Mouse (Mus musculus): ENCODE results near the gene Abhd12b. TPM values are rescaled to one million over a fixed set of nuclear protein-coding genes. Genes with fewer than 3 reads are reported as not detected.

Abhd12b gene
- polyA plus RNA-seq, 1 experiment from 2014 or later, result not detected

GRCm38 (mm10) chr12:70117146-70117545 lies 36.8 kb upstream of the Abhd12b start:
- Histone ChIP-seq H3K9me3 (no peaks in the 10 kb centered on the region), H3K27ac (no peak overlapping the region), H3K4me3 (replicated peaks) (no peak overlapping the region), H3K9ac (no peak overlapping the region), H3K4me1 (no peaks in the 10 kb centered on the region), H3K27me3 (replicated peaks) (no peaks in the 10 kb centered on the region), H3K36me3 (no peaks in the 10 kb centered on the region), H3K4me2 (no peak overlapping the region)
- WGBS, result 81% methylated on average over 10 of the region's 10 CpGs
- no peak for ATAC-seq (ENCODE audit: insufficient read depth, low FRiP score, low read depth)

DNA sequence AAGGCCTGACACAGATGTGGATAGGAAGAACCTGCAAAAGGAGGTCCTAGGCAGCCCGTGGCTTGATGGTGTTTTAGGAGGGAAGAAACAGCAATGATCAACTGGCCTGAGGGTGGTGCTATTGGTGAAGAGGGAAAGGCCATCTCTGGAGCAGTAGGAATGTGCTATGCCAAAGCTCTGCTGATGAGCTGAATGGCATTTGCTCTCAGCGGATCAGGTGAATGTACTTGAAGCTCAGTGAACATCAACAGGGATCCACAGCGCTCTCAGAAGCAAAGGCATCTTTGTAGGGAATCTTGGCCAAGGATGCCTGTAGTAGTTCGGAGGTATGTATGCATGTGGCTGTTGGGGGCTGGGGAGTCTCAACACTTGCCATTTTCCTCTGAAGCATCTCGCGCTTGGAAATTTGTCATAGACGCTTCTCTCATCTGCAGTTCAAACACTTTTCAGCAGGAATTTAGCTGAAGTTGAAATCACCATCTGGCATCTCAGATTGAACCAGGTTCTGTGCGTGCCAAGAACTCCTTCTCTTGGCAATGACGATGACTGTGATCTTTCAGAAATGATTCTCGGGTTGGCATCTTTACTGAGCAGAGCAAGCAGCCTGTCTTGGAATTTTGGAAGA lies 35.1 kb upstream of the Abhd12b start:
- H3K9me3 ChIP-seq, result no peaks in the 10 kb centered on the region
- H3K36me3 ChIP-seq, result no peaks in the 10 kb centered on the region
- no peaks in the 10 kb centered on the region for H3K27me3 ChIP-seq (replicated peaks)
- H3K4me1 ChIP-seq, result no peaks in the 10 kb centered on the region
- H3K4me2 ChIP-seq, result no peak overlapping the region
- H3K9ac ChIP-seq, result no peak overlapping the region
- ATAC-seq (ENCODE audit: insufficient read depth, low FRiP score, low read depth), result no peak
- no peak overlapping the region for H3K27ac ChIP-seq
- 86% methylated on average over 10 of the region's 10 CpGs for WGBS
- H3K4me3 ChIP-seq (replicated peaks), result no peak overlapping the region

- no peak overlapping the region for H3K4me3 ChIP-seq (replicated peaks)
- no peak overlapping the region for H3K9ac ChIP-seq
- no peaks in the 10 kb centered on the region for H3K36me3 ChIP-seq
- no peaks in the 10 kb centered on the region for H3K27me3 ChIP-seq (replicated peaks)
- no peak for ATAC-seq (ENCODE audit: insufficient read depth, low FRiP score, low read depth)
- no peaks in the 10 kb centered on the region for H3K9me3 ChIP-seq
- H3K27ac ChIP-seq, result no peak overlapping the region
- WGBS, result 41% methylated on average over 2 of the region's 2 CpGs
- H3K4me1 ChIP-seq, result no peaks in the 10 kb centered on the region
- H3K4me2 ChIP-seq, result no peak overlapping the region
Observed at GRCm38 (mm10) chr12:70119552-70119951, 34.4 kb upstream of the Abhd12b start.

GRCm38 (mm10) chr12:70126626-70127025 lies 27.3 kb upstream of the Abhd12b start:
- Histone ChIP-seq H3K9me3 (no peaks in the 10 kb centered on the region), H3K36me3 (no peaks in the 10 kb centered on the region), H3K9ac (no peak overlapping the region), H3K27ac (no peak overlapping the region), H3K27me3 (replicated peaks) (no peaks in the 10 kb centered on the region), H3K4me3 (replicated peaks) (no peak overlapping the region), H3K4me1 (no peaks in the 10 kb centered on the region), H3K4me2 (no peak overlapping the region)
- ATAC-seq (ENCODE audit: insufficient read depth, low FRiP score, low read depth), result no peak
- 66% methylated on average over 4 of the region's 4 CpGs for WGBS

DNA sequence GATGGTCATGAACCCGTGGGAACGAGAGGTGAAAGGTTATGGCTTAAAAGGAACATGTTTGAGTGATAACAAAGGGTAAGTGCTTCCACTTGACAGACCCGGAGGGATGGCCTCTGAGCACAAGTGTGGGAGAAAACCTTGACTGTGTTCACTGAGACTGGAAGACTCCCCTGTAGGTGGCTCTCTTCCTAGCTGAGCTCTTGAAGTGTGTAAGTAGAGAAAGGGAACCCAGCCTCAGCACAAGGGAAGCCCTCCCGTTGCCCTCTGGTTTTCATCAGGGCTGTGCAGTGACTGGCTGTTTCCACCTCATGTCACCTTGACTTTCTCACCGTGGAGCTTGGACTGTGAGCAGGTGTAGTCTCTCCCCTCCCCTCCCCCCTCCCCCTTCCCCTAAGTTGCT lies 24.8 kb upstream of the Abhd12b start:
- Histone ChIP-seq H3K9ac (no peak overlapping the region), H3K4me1 (no peaks in the 10 kb centered on the region), H3K27ac (no peak overlapping the region), H3K27me3 (replicated peaks) (no peaks in the 10 kb centered on the region), H3K36me3 (no peaks in the 10 kb centered on the region), H3K4me3 (replicated peaks) (no peak overlapping the region), H3K9me3 (no peaks in the 10 kb centered on the region), H3K4me2 (no peak overlapping the region)
- ATAC-seq (ENCODE audit: insufficient read depth, low FRiP score, low read depth), result no peak
- WGBS, result 47% methylated on average over 5 of the region's 5 CpGs

DNA sequence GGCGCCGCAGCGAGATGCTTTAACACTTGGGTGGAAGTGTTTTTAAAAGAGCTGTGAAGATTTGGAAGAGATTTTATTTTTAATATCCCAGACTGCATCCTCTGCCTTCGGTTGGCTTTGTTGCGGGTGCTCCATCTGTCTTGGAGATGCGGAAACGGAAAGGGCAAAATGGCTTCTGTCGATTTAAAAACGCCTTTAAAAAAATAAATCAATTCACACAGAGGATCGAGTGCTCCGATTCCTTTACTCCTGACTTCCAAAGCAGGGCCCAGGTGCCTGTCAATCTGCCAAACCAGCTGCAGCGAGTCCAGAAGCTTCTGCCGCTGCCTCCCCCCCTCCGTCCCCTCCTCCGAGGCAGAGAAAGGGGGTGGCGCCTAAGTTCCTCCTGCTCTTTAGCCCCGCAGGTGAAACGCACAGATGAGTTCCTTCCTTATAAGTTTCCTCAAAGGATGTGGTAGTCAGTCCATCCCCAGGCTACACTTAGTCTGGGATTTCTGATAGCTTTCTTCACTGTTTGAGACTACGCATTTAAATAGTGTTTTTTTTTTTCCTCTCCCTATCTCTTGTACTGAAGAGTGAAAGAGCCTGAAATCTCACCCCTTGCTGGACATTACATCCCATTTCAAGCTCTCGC lies 22.8 kb upstream of the Abhd12b start:
- H3K27ac ChIP-seq, result no peak overlapping the region
- no peaks in the 10 kb centered on the region for H3K36me3 ChIP-seq
- H3K4me2 ChIP-seq, result peak overlapping the region; percentile 49
- no peaks in the 10 kb centered on the region for H3K27me3 ChIP-seq (replicated peaks)
- H3K9ac ChIP-seq, result no peak overlapping the region
- H3K4me1 ChIP-seq, result peaks cover 4% of the 10 kb centered on the region; the same call in 1 of the 2 replicates
- H3K9me3 ChIP-seq, result no peaks in the 10 kb centered on the region
- 39% methylated on average over 20 of the region's 20 CpGs for WGBS
- H3K4me3 ChIP-seq (replicated peaks), result peak overlapping the region; percentile 26; the same call in 1 of the 2 replicates
- ATAC-seq (ENCODE audit: insufficient read depth, low FRiP score, low read depth), result no peak

DNA sequence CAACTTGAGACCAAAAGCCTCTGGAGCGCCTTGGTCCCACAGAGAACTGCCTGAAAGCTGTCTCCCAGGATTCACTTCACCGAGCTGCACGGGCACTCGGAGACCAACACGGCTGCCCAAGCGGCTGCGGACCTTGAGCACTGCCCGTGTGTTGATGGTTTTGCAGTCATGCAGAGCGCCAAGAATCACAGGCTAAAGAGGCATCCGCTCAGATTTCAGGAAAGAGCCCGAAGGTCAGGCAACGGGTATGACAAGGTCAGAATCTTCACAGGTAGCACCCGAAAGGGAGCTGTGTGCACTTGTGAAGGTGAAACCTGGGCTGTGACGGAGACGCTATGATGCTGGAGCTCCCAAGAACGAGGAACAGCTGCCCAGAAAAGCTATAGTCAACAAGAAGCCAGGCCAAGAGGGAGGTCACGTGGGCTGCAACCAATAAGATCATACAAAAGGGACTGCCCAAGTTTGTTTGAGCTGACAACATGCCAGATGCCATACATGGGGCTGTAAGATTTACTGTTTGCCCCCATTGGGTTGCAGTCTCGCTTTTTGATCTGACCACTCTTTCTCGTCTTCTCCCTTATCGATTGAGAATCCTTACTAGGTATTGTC lies 19.2 kb upstream of the Abhd12b start:
- H3K27ac ChIP-seq, result no peak overlapping the region
- no peaks in the 10 kb centered on the region for H3K9me3 ChIP-seq
- peaks cover 5% of the 10 kb centered on the region; the same call in 1 of the 2 replicates for H3K4me1 ChIP-seq
- H3K4me3 ChIP-seq (replicated peaks), result no peak overlapping the region
- H3K4me2 ChIP-seq, result no peak overlapping the region
- no peak for ATAC-seq (ENCODE audit: insufficient read depth, low FRiP score, low read depth)
- H3K9ac ChIP-seq, result no peak overlapping the region
- no peaks in the 10 kb centered on the region for H3K36me3 ChIP-seq
- no peaks in the 10 kb centered on the region for H3K27me3 ChIP-seq (replicated peaks)
- 86% methylated on average over 20 of the region's 20 CpGs for WGBS

- Histone ChIP-seq H3K9me3 (no peaks in the 10 kb centered on the region), H3K9ac (no peak overlapping the region), H3K27ac (no peak overlapping the region), H3K4me1 (peaks cover 5% of the 10 kb centered on the region; the same call in 1 of the 2 replicates), H3K4me3 (replicated peaks) (no peak overlapping the region), H3K36me3 (no peaks in the 10 kb centered on the region), H3K4me2 (no peak overlapping the region), H3K27me3 (replicated peaks) (no peaks in the 10 kb centered on the region)
- ATAC-seq (ENCODE audit: insufficient read depth, low FRiP score, low read depth), result no peak
- WGBS, result 46% methylated on average over 12 of the region's 12 CpGs
Observed at GRCm38 (mm10) chr12:70136185-70136756, 17.7 kb upstream of the Abhd12b start.

DNA sequence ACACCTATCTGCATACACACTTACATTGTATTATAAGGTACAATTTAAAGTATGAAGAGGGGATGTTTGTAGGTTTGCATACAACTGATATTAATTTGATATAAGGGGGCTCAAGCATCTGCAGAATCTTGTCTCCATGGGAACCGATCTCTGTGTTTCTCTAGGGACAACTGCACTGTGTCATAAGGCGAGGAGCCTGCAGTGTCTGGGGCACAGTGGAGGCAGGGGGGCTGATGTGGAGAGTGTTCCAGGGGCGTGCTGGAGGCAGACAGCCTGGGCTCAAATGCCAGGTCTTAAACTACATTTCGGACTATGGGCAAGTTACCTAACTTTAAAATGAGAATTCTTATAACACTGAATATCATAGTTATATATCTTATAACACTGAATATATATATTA lies 16.8 kb upstream of the Abhd12b start:
- no peak for ATAC-seq (ENCODE audit: insufficient read depth, low FRiP score, low read depth)
- 79% methylated on average over 4 of the region's 4 CpGs for WGBS
- no peak overlapping the region for H3K9ac ChIP-seq
- no peaks in the 10 kb centered on the region for H3K27me3 ChIP-seq (replicated peaks)
- H3K4me1 ChIP-seq, result peaks cover 5% of the 10 kb centered on the region; the same call in 1 of the 2 replicates
- no peak overlapping the region for H3K4me3 ChIP-seq (replicated peaks)
- H3K9me3 ChIP-seq, result no peaks in the 10 kb centered on the region
- H3K36me3 ChIP-seq, result no peaks in the 10 kb centered on the region
- H3K4me2 ChIP-seq, result no peak overlapping the region
- H3K27ac ChIP-seq, result no peak overlapping the region

DNA sequence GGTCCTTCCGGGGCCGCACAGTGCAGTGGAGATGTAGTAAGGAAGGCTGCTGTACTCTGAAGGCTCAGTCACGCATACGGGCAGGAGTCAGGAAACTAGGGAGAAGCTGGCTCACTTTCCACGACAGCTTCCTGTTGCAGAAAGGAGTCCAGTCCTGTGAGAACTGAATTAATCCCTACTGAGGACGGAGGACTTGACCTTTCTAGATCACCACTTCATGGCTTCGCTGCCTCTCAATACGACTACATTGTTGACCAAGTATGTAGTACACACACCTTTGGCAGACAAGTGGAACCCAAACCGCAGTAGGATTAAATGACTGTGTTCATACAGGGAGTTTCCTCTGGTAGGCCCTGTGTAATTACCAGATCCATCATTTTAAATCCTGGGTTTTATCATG lies 16.3 kb upstream of the Abhd12b start:
- 64% methylated on average over 9 of the region's 9 CpGs for WGBS
- Histone ChIP-seq H3K4me2 (no peak overlapping the region), H3K36me3 (no peaks in the 10 kb centered on the region), H3K27me3 (replicated peaks) (no peaks in the 10 kb centered on the region), H3K4me1 (peaks cover 5% of the 10 kb centered on the region; the same call in 1 of the 2 replicates), H3K9ac (no peak overlapping the region), H3K9me3 (no peaks in the 10 kb centered on the region), H3K4me3 (replicated peaks) (no peak overlapping the region), H3K27ac (no peak overlapping the region)
- no peak for ATAC-seq (ENCODE audit: insufficient read depth, low FRiP score, low read depth)

DNA sequence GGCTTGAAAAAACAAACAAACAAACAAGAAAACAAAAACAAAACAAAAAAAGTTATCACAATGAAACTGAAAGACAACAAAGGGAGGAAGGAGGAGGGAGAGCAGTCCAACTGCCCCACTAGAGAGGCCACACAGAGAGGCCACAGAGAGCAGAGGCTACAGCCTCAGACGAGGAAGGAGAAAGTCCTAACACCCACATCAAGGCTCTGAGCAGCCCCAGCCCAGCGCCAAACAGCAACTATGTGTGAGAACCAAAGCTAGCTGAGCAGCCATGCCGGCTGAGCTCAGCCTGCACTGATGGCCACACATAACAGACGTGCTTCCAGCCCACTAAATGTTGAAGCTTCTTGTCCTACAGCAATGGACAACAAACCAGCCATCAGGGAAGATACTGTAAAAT lies 14.1 kb upstream of the Abhd12b start:
- Histone ChIP-seq H3K36me3 (no peaks in the 10 kb centered on the region), H3K4me2 (no peak overlapping the region), H3K4me3 (replicated peaks) (no peak overlapping the region), H3K27ac (no peak overlapping the region), H3K9ac (no peak overlapping the region), H3K27me3 (replicated peaks) (no peaks in the 10 kb centered on the region), H3K9me3 (no peaks in the 10 kb centered on the region), H3K4me1 (peaks cover 5% of the 10 kb centered on the region; the same call in 1 of the 2 replicates)
- no peak for ATAC-seq (ENCODE audit: insufficient read depth, low FRiP score, low read depth)
- WGBS, result 73% methylated on average over 4 of the region's 4 CpGs

DNA sequence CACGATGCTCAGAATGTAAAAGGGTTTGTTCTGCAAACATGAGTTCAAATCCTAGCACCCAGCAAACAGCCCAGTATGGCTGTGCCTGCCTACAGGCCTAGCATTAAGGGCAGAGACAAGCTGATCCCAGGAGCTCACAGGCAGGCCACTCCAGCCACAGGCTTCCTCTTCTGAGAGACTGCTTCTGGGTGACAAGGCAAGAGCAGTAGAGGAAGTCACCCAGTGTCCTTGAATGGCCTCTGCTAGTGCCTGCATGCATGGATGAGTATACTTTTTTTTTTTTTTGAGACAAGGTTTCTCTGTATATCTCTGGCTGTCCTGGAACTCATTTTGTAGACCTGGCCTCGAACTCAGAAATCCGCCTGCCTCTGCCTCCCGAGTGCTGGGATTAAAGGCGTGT lies 13.4 kb upstream of the Abhd12b start:
- 89% methylated on average over 5 of the region's 5 CpGs for WGBS

More for the DNA sequence above, 13.4 kb upstream of the Abhd12b start:
- no peaks in the 10 kb centered on the region for H3K36me3 ChIP-seq
- H3K4me1 ChIP-seq, result peaks cover 5% of the 10 kb centered on the region; the same call in 1 of the 2 replicates
- no peak overlapping the region for H3K27ac ChIP-seq
- no peaks in the 10 kb centered on the region for H3K27me3 ChIP-seq (replicated peaks)
- H3K9me3 ChIP-seq, result no peaks in the 10 kb centered on the region
- no peak for ATAC-seq (ENCODE audit: insufficient read depth, low FRiP score, low read depth)
- H3K4me3 ChIP-seq (replicated peaks), result no peak overlapping the region
- no peak overlapping the region for H3K9ac ChIP-seq
- no peak overlapping the region for H3K4me2 ChIP-seq
